Mouse (Mus musculus) CH12.LX (cell line): Measurements from ENCODE around the gene Mei4. TPM values are rescaled to one million over a fixed set of nuclear protein-coding genes. Genes with fewer than 3 reads are reported as not detected.

Source experiments
- DNase-seq: peaks from one replicate; pipeline ENCODE4 v3.0.0-alpha.2; 2013; ENCODE audit errors: extremely low read depth
- H3K27ac ChIP-seq: 2 replicates; pipeline ENCODE4 v1.5.1; 2012; ENCODE audit warnings: low read depth, mild to moderate bottlenecking, control low read depth, moderate library complexity; ENCODE audit not compliant: insufficient read depth
- H3K27me3 ChIP-seq: replicated peaks from 2 replicates; pipeline ENCODE3; 2012; ENCODE audit warnings: inconsistent platforms
- H3K36me3 ChIP-seq, 2 experiments: replicated peaks in 1 of 2; 2 replicates each; pipeline versions ENCODE3 to v1.6.1; 2012; ENCODE audit warnings: inconsistent platforms in 1 of 2, low read length in 1 of 2, mild to moderate bottlenecking in 1 of 2, mixed read lengths in 1 of 2, moderate library complexity in 1 of 2; ENCODE audit not compliant: control insufficient read depth in 1 of 2, insufficient read depth in 1 of 2
- H3K4me1 ChIP-seq, 2 experiments: 2 replicates each; pipeline ENCODE4 v1.6.1; 2012; ENCODE audit warnings: inconsistent platforms in 1 of 2, moderate library complexity in 1 of 2; ENCODE audit not compliant: insufficient read depth in 2 of 2, control insufficient read depth in 1 of 2
- H3K4me2 ChIP-seq: 2 replicates; pipeline ENCODE4 v1.6.1; 2012; ENCODE audit warnings: low read depth, mild to moderate bottlenecking, control low read depth; ENCODE audit not compliant: poor library complexity, insufficient read depth, severe bottlenecking
- H3K4me3 ChIP-seq, 3 experiments: fragments of 150-350 bp in 1 of 3; sonication (generic) in 1 of 3; replicated peaks in 1 of 3; 2 replicates each; pipeline versions ENCODE3 to v1.5.1; 2011 to 2012; ENCODE audit warnings: low read depth in 2 of 3, low read length in 2 of 3, mild to moderate bottlenecking in 2 of 3, moderate library complexity in 2 of 3, control low read depth in 1 of 3, improper control_type of control experiment in 1 of 3, inconsistent platforms in 1 of 3, mixed read lengths in 1 of 3; ENCODE audit not compliant: poor library complexity in 1 of 3
- H3K79me2 ChIP-seq: replicated peaks from 2 replicates; pipeline ENCODE4 v1.6.1; 2012; ENCODE audit warnings: mild to moderate bottlenecking, moderate library complexity; ENCODE audit not compliant: control insufficient read depth, poor library complexity, insufficient read depth, severe bottlenecking; ENCODE audit errors: extremely low read depth
- H3K9ac ChIP-seq: 2 replicates; pipeline ENCODE4 v1.6.1; 2012; ENCODE audit warnings: low read depth, mild to moderate bottlenecking, control low read depth, moderate library complexity; ENCODE audit not compliant: insufficient read depth
- H3K9me3 ChIP-seq: replicated peaks from 2 replicates; pipeline ENCODE3; 2012; ENCODE audit warnings: low read length, inconsistent platforms, mixed read lengths
- CHD1 ChIP-seq: IDR thresholded peaks from 2 replicates; pipeline ENCODE4 v1.6.1; 2012; ENCODE audit warnings: low read depth, low read length, improper control_type of control experiment, inconsistent platforms
- CHD2 ChIP-seq: IDR thresholded peaks from 2 replicates; pipeline ENCODE4 v1.6.1; 2011; ENCODE audit warnings: low read length, improper control_type of control experiment
- CTCF ChIP-seq, 2 experiments: IDR thresholded peaks in 1 of 2; conservative IDR thresholded peaks in 1 of 2; 2 replicates each; pipeline ENCODE4 v1.5.1; 2011 to 2012; ENCODE audit warnings: low read depth in 2 of 2, low read length in 2 of 2, improper control_type of control experiment in 1 of 2, inconsistent platforms in 1 of 2, mild to moderate bottlenecking in 1 of 2, moderate library complexity in 1 of 2
- EP300 ChIP-seq: IDR thresholded peaks from 2 replicates; pipeline ENCODE4 v1.6.1; 2011; ENCODE audit warnings: low read length, improper control_type of control experiment
- GABPA ChIP-seq: IDR thresholded peaks from 2 replicates; pipeline ENCODE4 v1.6.1; 2012; ENCODE audit warnings: low read depth, low read length, improper control_type of control experiment, inconsistent platforms; ENCODE audit not compliant: insufficient replicate concordance
- JUND ChIP-seq: conservative IDR thresholded peaks from 2 replicates; pipeline ENCODE4 v1.6.1; 2011; ENCODE audit warnings: low read depth, low read length, improper control_type of control experiment
- KAT2A ChIP-seq: IDR thresholded peaks from 2 replicates; pipeline ENCODE4 v1.6.1; 2012; ENCODE audit warnings: low read length, improper control_type of control experiment, inconsistent platforms; ENCODE audit not compliant: insufficient replicate concordance
- MAX ChIP-seq: IDR thresholded peaks from 2 replicates; pipeline ENCODE4 v1.6.1; 2011; ENCODE audit warnings: low read length, improper control_type of control experiment
- MAZ ChIP-seq: IDR thresholded peaks from 2 replicates; pipeline ENCODE4 v1.6.1; 2012; ENCODE audit warnings: low read depth, mild to moderate bottlenecking, inconsistent platforms, low read length, improper control_type of control experiment, moderate library complexity
- MXI1 ChIP-seq: IDR thresholded peaks from 2 replicates; pipeline ENCODE4 v1.6.1; 2011; ENCODE audit warnings: mild to moderate bottlenecking, low read depth, low read length, improper control_type of control experiment
- NELFE ChIP-seq: IDR thresholded peaks from 2 replicates; pipeline ENCODE4 v1.6.1; 2011; ENCODE audit warnings: low read depth, low read length, improper control_type of control experiment
- SIN3A ChIP-seq: IDR thresholded peaks from 2 replicates; pipeline ENCODE4 v1.6.1; 2012; ENCODE audit warnings: low read length, improper control_type of control experiment, inconsistent platforms
- TBP ChIP-seq: conservative IDR thresholded peaks from 2 replicates; pipeline ENCODE4 v1.6.1; 2011; ENCODE audit warnings: low read depth, low read length, improper control_type of control experiment
- UBTF ChIP-seq: IDR thresholded peaks from 2 replicates; pipeline ENCODE4 v1.6.1; 2012; ENCODE audit warnings: low read depth, mild to moderate bottlenecking, inconsistent platforms, low read length, improper control_type of control experiment, moderate library complexity
- USF1 ChIP-seq: IDR thresholded peaks from 2 replicates; pipeline ENCODE4 v1.6.1; 2014; ENCODE audit warnings: low read depth, mild to moderate bottlenecking, inconsistent platforms, low read length, improper control_type of control experiment
- USF2 ChIP-seq: conservative IDR thresholded peaks from 2 replicates; pipeline ENCODE4 v1.6.1; 2011; ENCODE audit warnings: low read depth, low read length, improper control_type of control experiment
- ZKSCAN1 ChIP-seq: IDR thresholded peaks from 2 replicates; pipeline ENCODE4 v1.6.1; 2012; ENCODE audit warnings: low read depth, inconsistent platforms, low read length, improper control_type of control experiment, borderline replicate concordance
- dilution Hi-C: fragments of 300-500 bp; cut with MboI; formaldehyde crosslinking; loops from 2 replicates; pipeline ENCODE4 v1.14.3; 2020; ENCODE audit warnings: low sequenced_read_pairs; ENCODE audit not compliant: extremely low pct_unique_long_range_greater_than_20kb, extremely low pct_ligation_motif_present
- in situ Hi-C: fragments of 300-500 bp; cut with MboI; formaldehyde crosslinking; loops from 3 replicates; pipeline ENCODE4 v1.14.3; 2019; ENCODE audit warnings: low sequenced_read_pairs, low pct_ligation_motif_present, low pct_unique_long_range_greater_than_20kb, mixed read lengths
- polyA plus RNA-seq: library from polyadenylated mRNA; unstranded; fragments of >175 nt; gene quantifications from 2 replicates; pipeline ENCODE4 v1.2.1, GENCODE M21; 2012; ENCODE audit warnings: low read depth; ENCODE audit not compliant: insufficient read length
- total RNA-seq, 2 experiments: library from RNA; depleted of rRNA; stranded (reverse); fragments of 300-350 nt in 1 of 2; fragments of >200 nt in 1 of 2; gene quantifications; 2 replicates each; pipeline ENCODE4 v1.2.3; 2012 to 2014

The Mei4 gene
- total and polyA plus RNA-seq, 3 experiments: not detected

DNA sequence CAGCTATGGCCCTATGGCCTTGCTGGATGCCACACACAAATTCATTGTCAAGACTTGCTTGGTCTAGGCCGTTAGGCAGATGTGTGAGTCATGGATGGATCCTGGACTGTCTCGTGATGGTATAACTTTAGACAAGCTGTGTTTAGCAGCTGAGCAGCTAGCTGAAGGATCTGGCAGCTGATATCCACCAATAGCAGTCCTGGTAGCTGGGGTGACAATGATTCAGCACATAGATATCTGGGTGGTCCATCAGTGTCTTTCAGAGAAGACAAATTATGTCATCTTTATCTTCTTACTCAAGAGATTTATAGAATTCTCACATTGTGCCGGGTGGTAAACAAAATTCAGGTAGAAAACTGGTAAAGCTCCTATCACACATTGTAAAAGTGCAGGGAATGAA, 93.4 kb downstream of the Mei4 start:
- Histone ChIP-seq H3K4me2 (no peak overlapping the region), H3K79me2 (no peaks in the 10 kb centered on the region), H3K9ac (no peak overlapping the region), H3K27me3 (no peaks in the 10 kb centered on the region), H3K9me3 (no peaks in the 10 kb centered on the region), H3K27ac (no peak overlapping the region), H3K36me3 (no peaks in the 10 kb centered on the region), H3K4me3 (no peak overlapping the region)
- DNase-seq: no peak
- dilution Hi-C loops: no loop called here
- TF ChIP-seq MAZ (no peak), USF2 (no peak), NELFE (no peak), SIN3A (no peak)
- TF ChIP-seq, all 38 proteins: peak for 0
- in situ Hi-C loops: no loop called here
- H3K4me1 ChIP-seq: no peaks in the 10 kb centered on the region

DNA sequence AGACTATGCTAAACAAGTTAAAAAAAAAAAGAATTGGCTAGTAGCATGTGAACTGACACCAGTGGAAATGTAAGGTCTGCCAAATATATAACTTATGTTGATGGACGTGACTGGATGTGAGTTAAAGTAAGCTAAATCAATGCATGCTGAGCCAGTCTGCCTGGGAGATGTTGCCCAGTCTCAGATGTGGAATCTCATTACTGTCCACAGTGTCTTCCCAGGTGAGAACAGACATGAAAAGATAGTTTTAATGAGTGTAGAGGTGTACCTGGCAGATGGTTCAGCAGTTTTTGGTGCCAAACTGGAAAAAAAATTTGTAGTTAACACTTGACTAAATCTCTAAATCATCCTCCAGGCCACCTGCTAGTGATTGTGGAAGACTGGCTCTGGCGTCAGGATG, 94.4 kb downstream of the Mei4 start:
- Histone ChIP-seq H3K9ac (no peak overlapping the region), H3K79me2 (no peaks in the 10 kb centered on the region), H3K9me3 (no peaks in the 10 kb centered on the region), H3K4me1 (no peaks in the 10 kb centered on the region), H3K27me3 (no peaks in the 10 kb centered on the region), H3K4me3 (no peak overlapping the region), H3K4me2 (no peak overlapping the region), H3K36me3 (no peaks in the 10 kb centered on the region), H3K27ac (no peak overlapping the region)
- no peak for DNase-seq
- dilution Hi-C loops: no loop called here
- in situ Hi-C loops: no loop called here
- TF ChIP-seq SIN3A (no peak), KAT2A (no peak), CTCF (conservative IDR thresholded peaks at IDR 0.05 in 1 of 2, IDR thresholded peaks at IDR 0.05 in 1 of 2; ENCODE audit: low read depth in 2 of 2, low read length in 2 of 2) (no peak), GABPA (no peak), JUND (no peak)

- H3K27me3 ChIP-seq: no peaks in the 10 kb centered on the region
- H3K27ac ChIP-seq: no peak overlapping the region
- H3K4me1 ChIP-seq: no peaks in the 10 kb centered on the region
- no peaks in the 10 kb centered on the region for H3K36me3 ChIP-seq
- H3K9me3 ChIP-seq: no peaks in the 10 kb centered on the region
- H3K4me2 ChIP-seq: no peak overlapping the region
- H3K9ac ChIP-seq: no peak overlapping the region
- H3K4me3 ChIP-seq: no peak overlapping the region
- no peak for TF ChIP-seq UBTF
- no peak for TF ChIP-seq GABPA
- TF ChIP-seq TBP: no peak
- TF ChIP-seq CHD2: no peak
- TF ChIP-seq USF1: no peak
- TF ChIP-seq EP300: no peak
- TF ChIP-seq ZKSCAN1: no peak
- no peak for TF ChIP-seq MXI1
- no peak for TF ChIP-seq CHD1
- TF ChIP-seq CTCF (conservative IDR thresholded peaks at IDR 0.05 in 1 of 2, IDR thresholded peaks at IDR 0.05 in 1 of 2; ENCODE audit: low read depth in 2 of 2, low read length in 2 of 2): no peak
- no peak for TF ChIP-seq MAX
- in situ Hi-C loops: no loop called here
- no peak for DNase-seq
- no peaks in the 10 kb centered on the region for H3K79me2 ChIP-seq
- dilution Hi-C loops: no loop called here
Observed at GRCm38 (mm10) chr9:81966765-81967164, 103.3 kb downstream of the Mei4 start.
